Mouse (Mus musculus): ENCODE results near the gene Fam181b. TPM values are rescaled to one million over a fixed set of nuclear protein-coding genes. Genes with fewer than 3 reads are reported as not detected.

Fam181b gene
- polyA plus RNA-seq, 1 experiment from 2014 or later: 3.0 TPM

- no peak for ATAC-seq (ENCODE audit: low FRiP score, low TSS enrichment)
- WGBS: 53% methylated on average over 1 of the region's 1 CpGs
Observed at GRCm38 (mm10) chr7:93117561-93117960, 37.9 kb downstream of the Fam181b start.

GRCm38 (mm10) chr7:93123936-93124335 is 44.3 kb downstream of the Fam181b start:
- Histone ChIP-seq H3K27ac (ENCODE audit: low read length) (no peak overlapping the region), H3K4me3 (ENCODE audit: low read length) (no peak overlapping the region), H3K9ac (replicated peaks; ENCODE audit: low read length) (no peak overlapping the region), H3K36me3 (ENCODE audit: insufficient read depth, low read length) (no peaks in the 10 kb centered on the region), H3K4me2 (replicated peaks; ENCODE audit: low read depth, low read length) (no peak overlapping the region), H3K9me3 (ENCODE audit: low read length) (no peaks in the 10 kb centered on the region), H3K27me3 (ENCODE audit: insufficient read depth, low read length) (no peaks in the 10 kb centered on the region), H3K4me1 (ENCODE audit: insufficient read depth, low read length) (no peaks in the 10 kb centered on the region)
- ATAC-seq (ENCODE audit: low FRiP score, low TSS enrichment): no peak
- WGBS: 66% methylated on average over 1 of the region's 1 CpGs

More at GRCm38 (mm10) chr7:93117561-93117960, 37.9 kb downstream of the Fam181b start:
- H3K36me3 ChIP-seq (ENCODE audit: insufficient read depth, low read length): no peaks in the 10 kb centered on the region
- no peak overlapping the region for H3K9ac ChIP-seq (replicated peaks; ENCODE audit: low read length)
- no peak overlapping the region for H3K27ac ChIP-seq (ENCODE audit: low read length)
- no peaks in the 10 kb centered on the region for H3K4me1 ChIP-seq (ENCODE audit: insufficient read depth, low read length)
- no peak overlapping the region for H3K4me3 ChIP-seq (ENCODE audit: low read length)
- no peaks in the 10 kb centered on the region for H3K27me3 ChIP-seq (ENCODE audit: insufficient read depth, low read length)
- H3K4me2 ChIP-seq (replicated peaks; ENCODE audit: low read depth, low read length): no peak overlapping the region
- no peaks in the 10 kb centered on the region for H3K9me3 ChIP-seq (ENCODE audit: low read length)

Other genes starting within 250 kb of the Fam181b start
- gene Ddias, start 205.6 kb upstream of the Fam181b start, polyA plus RNA-seq (2015; fragmentation: Nextera tagmentation; extraction: Ambion mirVana): 12.0 and 13.4 TPM in 2 replicates
- 23.0 TPM in 2 replicates for gene Prcp, start 205.4 kb upstream of the Fam181b start, polyA plus RNA-seq (2015; fragmentation: Nextera tagmentation; extraction: Ambion mirVana)